Mouse (Mus musculus) T-helper 2 cell (primary cell): ENCODE measurements at regions not wholly inside any gene's neighbourhood (a gene's known extent, or its start where the extent isn't known, plus 50 kb on each side); places are given as distances from the start of the nearest gene placed in this dataset.
"Not testable (repeated sequence)": the region's sequence is repeated elsewhere in the genome, so short reads cannot be mapped to it uniquely, and the experiment has no call there.

ENCODE experiments used
- in situ Hi-C: fragments of 300-600 bp; cut with MboI, MseI; formaldehyde crosslinking; loops from one replicate; pipeline ENCODE4 v1.15.1; 2025; ENCODE audit warnings: high pct_unique_total_duplicates

DNA sequence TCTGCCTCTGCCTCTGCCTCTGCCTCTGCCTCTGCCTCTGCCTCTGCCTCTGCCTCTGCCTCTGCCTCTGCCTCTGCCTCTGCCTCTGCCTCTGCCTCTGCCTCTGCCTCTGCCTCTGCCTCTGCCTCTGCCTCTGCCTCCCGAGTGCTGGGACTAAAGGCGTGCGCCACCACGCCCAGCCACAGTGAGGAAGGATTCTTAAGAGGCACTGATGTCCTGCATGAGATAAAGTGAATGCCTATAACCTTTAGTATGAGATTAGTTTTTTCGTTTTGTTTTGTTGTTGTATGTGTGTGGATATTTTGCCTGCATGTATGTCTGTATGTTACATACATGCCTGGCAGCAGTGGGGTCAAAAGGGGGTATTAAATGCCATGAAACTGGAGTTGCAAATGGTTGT, 63.2 kb downstream of the Hlx start:
- in situ Hi-C loops, result not testable (repeated sequence)

DNA sequence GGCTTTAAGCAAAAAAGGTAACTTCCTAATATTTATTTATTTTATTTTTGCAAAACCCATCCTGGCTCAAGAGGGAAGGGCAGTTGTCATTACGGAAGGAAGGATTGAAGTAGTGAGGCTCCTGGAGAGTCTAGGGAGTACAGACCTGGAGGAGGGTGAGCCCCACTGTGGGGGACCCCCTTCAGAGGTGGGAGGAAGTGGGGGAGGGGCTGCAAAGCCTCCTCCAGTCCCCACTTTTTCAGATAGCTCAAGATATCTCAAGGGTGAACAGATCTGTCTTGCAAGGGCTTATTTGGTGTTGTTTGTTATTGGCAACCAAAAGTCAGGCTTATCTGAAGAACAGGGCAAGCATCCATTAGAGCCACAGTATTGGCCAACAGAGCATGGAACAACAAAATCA, 64.0 kb downstream of the Hlx start:
- in situ Hi-C loops, result no loop called here

DNA sequence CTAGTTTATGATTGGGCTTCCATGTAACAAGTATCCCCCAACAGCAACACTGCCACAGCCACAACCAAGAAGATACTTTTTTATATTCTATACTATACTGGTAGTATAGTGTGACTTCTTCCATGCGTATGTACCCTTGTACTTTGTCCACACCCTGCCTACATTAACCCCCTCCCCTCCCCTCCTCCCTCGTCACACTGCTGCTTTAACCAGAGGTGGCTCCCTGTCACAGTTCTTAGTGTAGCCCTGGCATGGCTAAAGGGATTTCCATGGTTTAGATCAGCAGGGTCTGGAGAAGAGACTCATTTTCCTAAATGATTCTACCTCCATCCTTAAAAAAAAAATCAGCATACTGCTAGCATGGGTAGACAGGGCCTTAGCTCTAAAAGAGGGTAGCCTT, 64.4 kb downstream of the Hlx start:
- in situ Hi-C loops, result no loop called here

DNA sequence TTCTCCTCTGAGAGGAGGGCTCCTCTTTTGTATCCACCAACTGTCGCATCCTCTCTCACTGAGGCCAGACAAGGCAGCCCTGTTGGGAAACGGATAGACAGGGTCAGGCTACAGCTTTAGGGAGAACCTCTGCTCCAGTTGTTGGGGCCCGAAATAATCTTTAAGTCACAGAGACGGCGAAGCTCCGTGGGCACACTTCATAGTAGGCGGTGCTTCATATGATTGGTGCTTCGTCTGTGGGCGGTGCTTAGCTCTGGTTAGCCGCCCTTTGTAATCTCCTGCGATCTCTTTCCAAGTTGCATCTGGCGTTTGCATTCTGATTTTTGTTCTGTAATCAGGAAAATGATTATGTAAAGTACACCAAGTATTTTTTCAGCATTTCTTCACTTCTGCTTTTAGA, 67.2 kb downstream of the Hlx start:
- in situ Hi-C loops, result no loop called here

DNA sequence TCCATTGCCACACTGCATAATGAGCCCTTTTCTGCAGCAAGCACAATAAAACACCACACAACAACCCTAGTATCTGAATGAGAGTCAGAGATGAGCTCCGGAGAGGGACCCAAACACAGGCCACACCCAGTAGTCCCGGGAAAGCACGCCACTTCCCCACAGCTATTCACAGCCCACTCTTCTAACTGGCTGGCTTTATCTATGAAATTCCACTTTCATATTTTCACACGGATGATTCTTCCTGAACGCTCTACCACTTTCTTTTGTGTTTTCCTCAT, 68.4 kb downstream of the Hlx start:
- in situ Hi-C loops, result no loop called here

DNA sequence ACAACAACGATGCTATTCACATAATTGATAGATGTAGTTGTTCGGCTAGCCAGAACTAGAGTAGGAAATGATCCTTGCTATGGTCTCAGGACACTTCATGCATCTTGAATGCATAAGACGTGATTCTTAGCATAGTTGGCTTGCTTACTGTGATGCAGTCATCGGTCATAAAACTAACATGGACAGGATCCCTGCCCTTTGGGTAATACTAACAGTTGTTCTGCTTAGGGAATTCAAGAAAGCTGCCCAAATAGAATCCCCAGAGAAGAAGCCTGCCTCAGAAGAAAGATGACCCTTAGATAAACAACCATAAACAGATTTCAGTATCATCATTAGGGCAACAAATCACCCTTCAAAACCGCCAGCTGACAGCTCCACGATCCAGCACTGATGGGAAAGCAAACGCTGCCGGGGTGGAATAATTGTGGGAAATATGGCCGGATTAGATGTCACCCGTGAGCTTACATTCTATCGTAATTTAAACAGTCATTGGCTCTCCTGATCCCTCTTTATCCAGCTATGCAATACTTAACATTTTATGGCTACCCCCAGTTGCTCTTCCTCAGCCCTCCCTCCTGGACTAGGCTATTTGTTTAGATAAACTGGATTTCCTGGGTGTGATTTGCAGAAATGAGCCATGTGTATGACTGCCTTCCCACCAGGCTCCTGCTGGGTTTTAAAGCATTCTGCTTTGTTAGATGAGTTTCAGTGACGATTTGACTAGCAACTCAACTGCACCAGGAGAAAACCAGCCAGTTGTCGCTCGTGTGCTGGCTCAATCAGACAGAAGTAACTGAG, 68.9 kb downstream of the Hlx start:
- in situ Hi-C loops, result no loop called here

DNA sequence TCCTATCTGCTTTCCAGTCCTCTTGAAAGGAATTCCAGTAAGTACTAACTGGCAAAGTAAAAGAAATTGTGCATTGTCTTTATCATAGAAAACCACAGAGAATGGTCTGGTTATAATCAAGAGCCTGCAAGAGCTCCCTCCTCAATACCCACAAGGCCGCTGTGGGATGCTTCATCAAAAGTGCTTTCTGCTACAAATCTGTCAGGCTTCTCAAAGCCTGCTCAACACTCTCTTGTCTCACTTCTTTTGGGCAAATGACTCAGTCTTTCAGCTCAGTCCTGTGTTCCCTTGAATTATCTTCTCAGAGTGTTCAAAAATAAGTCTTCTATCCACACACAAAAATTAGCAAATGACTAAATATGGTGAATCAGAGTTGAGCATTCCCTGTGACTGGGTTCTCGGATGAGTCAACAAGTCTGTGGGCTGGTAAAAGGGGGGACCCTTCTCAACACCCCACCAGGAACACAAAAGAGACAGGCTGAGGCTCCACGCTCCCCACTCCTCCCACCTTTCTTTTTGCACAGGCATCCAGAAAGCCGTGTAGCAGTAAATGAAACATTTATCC, 81.8 kb downstream of the Hlx start:
- in situ Hi-C loops, result no loop called here

DNA sequence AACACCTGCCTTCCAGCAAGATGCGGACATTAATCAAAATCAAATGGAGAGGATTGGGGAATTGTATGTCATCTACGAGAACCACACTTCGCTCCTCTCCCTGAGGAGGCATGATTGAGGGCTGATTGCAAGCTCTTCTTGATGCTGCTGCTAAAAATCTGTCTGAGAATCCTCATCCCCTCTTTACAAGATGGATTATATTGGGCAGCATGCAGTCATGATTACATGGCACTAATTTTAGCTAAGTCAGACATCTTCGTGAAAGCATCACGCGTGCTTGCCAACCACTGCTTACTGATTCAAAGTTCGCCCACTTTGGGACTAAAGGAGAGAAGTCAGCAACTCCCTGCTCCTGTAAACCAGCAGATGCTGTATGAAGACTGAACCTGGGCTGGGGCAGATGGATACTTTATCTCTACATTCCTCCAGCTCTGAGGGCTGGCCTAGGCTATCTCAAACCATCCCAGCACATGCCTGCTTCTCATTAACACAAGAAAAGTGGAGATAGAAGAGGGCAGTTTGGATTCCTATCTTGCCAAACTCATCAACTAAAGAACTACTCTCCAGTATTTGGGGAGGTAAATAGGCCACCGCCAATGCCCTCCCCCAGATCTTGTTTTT, 84.4 kb downstream of the Hlx start:
- in situ Hi-C loops, result no loop called here

DNA sequence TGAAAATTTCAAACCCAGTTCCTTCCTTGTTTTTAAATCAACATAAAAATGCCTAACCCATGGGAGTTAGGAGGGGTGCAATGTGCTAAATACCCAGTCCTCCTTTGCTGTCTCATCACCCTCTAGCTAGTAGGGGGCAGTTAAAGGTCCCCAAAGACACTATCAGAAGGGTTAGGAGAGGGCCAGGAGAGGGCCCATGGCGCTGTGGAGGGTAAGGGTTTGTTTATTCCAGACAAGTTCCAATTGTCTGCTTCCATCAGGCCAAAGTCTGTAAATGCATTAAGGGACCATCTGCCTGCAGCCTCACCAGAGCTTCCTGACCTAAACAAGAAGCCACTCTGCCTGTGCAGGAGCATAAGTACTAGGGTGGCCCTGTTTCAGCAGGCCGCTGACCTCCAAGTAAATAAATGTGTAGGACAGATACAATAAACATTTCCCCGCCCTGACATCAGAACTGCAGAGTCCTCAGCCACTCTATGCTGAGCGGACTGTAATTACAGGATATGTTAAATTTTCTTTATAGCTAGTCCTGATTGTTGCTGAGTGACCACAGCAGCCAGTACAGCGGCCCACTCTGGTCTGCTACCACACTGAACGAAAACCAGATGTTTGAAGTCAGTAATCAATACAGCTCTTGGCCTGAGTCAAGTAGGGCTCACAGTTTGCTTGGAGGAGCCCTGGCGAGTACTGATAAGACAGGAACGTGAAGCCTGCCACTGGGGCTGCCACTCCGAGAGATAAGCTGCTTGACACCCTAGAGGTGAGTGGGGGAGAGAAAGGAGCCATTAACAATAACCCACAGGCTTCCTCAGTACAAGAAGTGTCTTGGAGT, 87.4 kb downstream of the Hlx start:
- in situ Hi-C loops, result no loop called here

DNA sequence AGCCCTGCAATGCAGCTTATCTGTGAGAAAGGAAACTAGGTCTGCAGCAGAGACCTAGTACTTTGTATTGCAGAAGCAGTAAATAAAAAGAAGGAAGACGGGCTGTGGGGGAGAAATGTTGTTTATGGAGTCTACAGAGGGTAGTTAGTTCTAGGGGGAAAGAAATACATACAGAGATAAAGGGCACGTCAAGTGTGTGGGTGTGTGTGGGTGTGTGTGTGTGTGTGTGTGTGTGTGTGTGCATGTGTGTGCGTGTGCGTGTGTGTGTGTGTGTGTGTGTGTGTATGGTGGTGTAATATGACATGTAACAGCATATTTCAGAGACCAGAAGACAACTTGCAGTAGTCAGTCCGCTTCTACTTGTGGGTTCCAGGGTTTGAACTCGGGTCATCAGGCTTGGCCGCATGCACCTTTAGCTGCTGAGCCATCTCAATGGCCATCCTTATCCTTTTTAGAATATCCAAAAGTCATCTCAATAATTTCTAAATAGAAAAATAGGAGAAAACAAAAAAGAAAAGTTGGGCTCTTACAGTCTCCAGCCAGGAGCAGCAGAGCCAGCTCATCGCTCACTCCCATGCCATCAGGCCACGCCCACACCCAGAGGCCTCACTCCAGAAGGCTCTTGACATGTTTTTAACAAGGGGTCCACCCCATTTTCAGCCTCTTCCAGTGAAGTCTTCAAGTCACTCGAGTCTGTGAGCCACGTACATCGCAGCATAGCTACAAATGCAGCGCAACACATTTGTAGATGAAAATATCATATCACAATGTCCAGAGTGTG, 101.5 kb downstream of the Hlx start:
- in situ Hi-C loops, result no loop called here

DNA sequence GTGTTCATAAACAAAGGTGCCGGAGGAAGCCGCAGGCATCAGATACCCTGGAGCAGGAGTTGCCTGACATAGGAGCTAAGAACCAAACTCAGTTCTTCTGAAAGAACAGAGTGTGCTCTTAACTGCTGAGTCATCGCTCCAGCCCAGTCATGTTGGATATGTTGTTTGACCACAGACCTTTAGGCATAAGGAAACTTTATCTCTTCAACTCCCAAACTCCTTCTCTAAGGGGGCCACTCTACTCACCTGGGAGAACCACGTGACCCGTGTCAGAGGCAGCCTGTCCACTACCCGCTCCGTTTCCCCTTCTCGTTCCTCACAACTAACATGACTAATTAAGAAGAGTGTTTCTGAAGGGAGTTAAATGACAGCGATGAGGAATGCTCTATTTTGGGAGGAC, 103.2 kb downstream of the Hlx start:
- in situ Hi-C loops, result no loop called here

DNA sequence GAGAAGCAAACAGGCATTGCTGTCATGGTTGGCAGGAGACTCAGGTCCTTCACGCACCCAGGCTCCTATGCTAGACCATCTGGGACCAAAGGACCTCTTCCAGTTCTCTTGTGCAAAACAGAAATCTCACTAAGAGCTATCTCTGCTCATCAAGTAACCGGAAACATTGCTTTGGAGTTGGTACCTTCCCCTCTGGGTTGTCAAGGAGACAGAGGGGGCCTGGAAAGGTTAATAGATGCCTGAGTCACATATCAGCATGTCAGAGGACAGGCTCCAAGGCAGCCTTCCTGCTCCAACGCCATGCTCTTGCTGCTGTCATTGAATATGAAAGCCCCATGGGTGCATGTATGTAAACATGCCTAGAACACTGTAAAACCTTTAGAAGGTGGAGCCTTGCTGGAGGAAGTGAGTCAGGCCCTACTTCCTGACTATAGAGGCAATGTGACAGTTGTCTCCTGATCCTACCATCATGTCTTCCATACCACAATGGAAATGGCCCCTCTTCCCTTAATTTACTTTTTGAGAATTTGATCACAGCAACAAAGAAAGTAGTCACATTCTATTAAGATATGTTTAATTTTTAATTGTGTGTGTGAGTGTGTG, 103.8 kb downstream of the Hlx start:
- in situ Hi-C loops, result no loop called here

DNA sequence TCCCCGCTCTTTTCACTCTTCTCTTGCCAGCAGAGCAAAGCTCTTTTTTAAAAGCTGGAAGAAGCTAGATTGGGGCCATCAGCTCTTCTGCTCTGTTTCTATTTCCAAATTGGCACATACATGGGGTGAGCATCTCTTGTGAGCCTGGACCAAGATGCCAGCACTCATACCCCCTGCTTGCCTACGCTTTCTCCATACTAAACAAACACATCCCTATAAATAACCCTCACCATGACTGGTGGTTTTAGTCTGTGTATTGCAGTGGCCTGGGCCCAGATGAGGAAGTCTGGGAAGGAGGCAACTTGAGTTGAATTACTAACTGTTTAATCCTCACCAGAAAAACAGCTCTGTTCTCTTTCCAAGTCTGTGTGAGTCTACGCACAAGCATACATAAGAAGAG, 110.0 kb downstream of the Hlx start:
- in situ Hi-C loops, result no loop called here

DNA sequence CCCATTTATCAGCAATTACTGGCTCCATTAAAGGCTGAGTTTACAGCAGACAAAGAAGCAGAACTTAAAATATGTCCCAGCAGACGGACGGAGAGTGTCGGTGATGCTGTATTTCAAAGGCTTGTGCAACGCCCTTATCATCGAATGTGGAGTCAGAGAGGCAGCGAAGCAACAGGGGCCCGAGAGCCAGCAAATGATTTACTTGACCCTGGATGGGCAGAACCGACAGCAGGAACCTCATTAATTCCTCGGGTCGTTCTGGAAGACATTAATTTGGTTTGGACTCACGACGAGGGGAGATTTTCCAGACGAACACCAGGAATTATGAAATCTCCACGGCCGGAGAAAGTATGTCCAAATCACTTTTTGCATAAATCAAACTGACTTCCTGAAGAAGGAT, 110.5 kb downstream of the Hlx start:
- in situ Hi-C loops, result no loop called here

DNA sequence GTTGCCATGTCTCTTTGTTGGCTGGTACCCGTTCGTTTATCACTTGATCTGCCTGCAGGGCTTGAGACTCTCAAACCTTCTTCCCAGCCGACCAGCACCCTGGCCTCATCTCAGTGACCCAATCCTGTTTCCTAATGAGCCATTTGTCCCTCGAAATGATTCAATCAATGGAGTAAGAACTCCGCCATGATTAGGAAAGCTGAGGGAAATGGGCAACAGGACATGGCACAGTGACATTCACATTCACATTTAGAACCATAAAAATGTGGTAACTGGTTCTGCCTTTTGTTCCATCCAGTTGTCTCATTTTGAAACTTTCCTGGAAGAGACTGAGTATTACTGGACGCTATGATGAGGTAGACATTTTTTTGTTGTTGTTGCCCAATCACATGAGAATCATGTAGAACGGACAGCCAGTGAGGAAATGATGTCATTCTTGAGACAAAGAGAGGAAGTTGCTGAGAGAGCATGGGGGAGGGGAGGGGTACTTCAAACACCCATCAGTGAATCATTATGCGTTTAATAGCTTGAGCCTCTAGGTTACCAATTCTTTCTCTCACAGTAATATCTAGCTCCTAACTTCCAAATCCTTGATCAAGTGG, 114.5 kb downstream of the Hlx start:
- in situ Hi-C loops, result no loop called here

DNA sequence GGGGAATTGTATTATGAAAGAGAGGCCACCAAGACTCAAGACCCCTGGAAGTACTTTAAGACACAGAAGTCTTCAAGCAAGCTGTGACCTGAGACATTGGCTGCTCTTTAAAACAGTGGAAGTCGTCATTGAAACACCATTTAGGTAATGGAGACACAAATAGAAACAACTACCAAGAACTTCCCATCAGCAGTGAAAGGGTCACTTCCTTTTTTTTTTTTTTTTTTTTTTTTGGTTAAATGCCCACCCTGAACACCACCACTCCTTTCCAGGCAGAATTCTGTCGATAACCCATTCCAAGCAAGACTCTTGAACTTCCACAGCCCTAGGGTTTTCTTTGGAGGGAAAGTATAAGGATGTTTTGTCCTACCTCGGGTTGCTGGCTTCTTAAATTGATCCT, 116.4 kb downstream of the Hlx start:
- in situ Hi-C loops, result no loop called here

DNA sequence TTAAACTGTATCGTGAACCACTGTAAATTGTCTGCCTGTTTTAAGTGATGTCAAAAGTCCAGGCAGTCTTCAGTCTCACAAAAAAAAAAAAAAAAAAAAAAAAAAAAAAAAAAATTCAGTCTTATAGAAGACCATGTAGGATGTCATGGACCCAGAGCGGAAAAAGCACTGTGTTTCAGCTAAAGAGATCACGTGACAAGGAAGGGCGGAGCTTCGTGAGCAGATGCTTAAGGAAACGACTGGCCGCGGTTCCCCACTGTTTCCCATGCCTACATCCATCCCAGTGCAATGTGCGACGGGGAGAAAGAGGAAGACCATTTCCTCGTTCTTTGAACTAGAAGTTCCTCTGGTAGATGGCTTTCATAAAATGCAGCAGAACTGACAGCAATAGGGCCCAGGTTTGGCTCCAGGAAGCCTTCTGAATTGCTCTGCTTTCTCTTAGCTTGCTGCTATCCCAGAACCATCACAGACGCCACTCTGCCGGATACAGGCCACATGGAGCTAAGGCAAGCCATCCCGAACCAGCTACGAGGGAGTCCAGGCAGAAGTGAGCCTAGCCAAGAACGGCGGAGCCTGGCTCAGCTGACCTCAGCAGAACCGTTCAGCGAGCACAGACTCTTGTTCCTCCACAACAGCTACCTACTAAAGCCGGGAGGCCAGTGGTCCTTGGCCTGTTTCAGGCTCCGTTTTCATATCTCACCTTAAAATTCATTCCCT, 117.6 kb downstream of the Hlx start:
- in situ Hi-C loops, result no loop called here

DNA sequence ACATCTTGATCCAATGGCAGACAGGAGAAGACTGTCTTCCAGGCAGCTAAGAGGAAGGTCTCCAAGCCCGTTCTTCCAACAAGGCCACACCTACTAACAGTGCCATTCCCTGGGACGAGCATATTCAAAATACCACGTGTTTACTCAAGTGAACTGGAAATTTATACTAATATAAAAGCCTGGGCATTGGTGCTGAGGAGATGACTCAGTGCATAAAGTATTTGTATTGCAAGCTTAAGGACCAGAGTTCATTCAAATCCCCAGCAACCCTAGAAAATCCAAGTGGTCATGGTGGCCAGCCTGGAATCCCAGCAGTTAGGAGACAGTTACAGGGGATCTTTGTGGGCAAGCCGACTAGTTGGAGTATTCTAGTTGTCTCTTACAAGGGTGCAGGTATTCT, 119.5 kb downstream of the Hlx start:
- in situ Hi-C loops, result no loop called here

DNA sequence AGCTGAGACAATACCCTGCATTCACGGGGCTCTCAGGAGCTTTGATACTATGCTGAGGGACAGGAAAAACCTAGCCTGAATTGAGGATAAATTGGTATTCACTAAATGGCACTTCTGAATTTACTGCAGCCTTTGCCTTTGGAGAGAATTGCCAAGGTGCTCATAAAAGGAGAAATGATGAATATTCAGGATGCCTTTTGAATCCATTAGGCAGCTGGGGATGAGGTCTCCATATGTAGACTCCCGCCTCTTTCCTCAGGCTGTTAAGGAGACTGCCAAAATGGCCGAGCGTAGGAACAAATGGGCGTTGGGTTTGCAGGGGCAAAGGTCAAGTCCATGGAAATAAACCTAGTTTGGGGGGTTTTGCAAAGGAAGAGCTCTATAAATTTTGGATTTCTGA, 123.5 kb downstream of the Hlx start:
- in situ Hi-C loops, result no loop called here

DNA sequence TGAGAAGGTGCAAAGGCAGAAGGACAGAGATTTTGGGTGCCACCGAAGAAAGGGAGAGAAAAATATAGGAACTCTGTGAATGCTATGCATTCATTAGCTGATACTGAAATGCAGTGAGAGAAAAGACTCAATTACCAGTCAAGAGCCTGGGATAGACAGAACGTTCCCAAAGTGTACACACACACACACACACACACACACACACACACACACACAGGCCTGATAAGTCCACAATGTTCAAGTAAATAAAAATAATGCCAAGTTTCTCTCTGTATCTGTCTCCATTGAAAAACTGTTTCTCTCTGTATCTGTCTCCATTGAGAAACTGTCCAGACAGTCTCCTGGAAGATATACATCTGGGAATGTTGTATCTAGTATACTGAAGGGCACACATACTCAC, 124.1 kb downstream of the Hlx start:
- in situ Hi-C loops, result no loop called here
